ENCODE assay signal across 9 mouse cellular contexts in the genomic region with DNA sequence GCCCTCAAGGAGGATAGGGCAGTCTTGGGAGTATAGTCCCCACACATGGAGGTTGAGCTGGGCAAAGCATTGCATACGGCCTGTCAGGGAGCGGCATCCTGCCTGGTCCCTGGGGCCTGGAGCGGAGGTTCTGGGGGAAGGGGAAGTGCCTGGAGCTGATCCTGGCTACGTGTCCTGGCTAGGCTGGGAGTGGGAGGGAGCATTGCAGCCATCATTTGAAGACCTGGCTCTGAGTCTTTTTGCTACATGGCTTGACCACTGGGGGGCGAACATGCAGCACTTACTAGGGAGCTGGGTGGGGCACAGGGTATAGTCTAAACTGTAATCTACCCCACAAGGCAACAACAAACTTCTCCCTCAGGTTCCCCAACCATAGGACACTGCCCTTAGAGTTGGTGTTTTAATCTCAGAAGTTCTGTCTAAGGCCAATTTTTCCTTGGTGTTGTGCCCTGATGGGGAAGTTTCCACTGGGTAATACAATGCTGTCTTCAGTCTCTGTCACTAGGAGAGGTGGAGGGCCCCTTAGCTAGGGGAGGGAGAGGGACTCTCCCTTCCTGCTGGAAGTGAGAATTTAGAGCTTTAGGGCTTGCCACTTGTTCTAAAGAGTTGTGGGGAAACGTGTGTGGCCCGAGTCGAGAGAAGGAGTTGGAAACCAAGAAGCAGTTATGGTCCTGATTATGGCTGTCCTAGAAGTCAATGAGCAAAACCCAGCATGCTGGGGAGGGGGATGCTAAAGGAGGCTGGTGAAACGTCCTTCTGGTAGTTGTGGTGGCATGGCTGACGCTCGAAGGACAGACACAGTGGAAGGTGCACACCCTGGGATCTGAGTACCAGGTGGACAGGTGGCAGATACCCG. TPM values are rescaled to one million over a fixed set of nuclear protein-coding genes. Genes with fewer than 3 reads are reported as not detected.
DNase-seq lines count a peak whose midpoint lies in the region; ATAC-seq and TF ChIP-seq lines count a peak whose summit lies in the region.
"Had no signal": no experiment of that assay in that cellular context is flagged by ENCODE, and none has a peak within 500 bp of the region (broad histone marks: within the 10 kb centered on the region; RNA-seq: fewer than 3 reads in every experiment).

No protein-coding gene starts in this region.

- WGBS in lung, embryonic 16.5 days: 32% methylated on average over 12 of the region's 12 CpGs

- DNase-seq in CD4-positive, CD25-positive, alpha-beta regulatory T cell, adult 2 months (ENCODE audit: low read depth, low spot score): peak; percentile 88
- DNase-seq in adrenal gland, adult 2 months: peak; percentile 86
- peak; percentile 94 to 96 for DNase-seq in heart, postnatal 10 days
- peak; percentile 90 to 93 for DNase-seq in kidney, postnatal 4 days
- DNase-seq in retina, postnatal 1 day: peak; percentile 72
- DNase-seq in thymus, postnatal 4 days: peak; percentile 94

- H3K27me3 ChIP-seq in lung, embryonic 16.5 days (ENCODE audit: control insufficient read depth, insufficient read depth, low read depth, low read length): no peaks in the 10 kb centered on the region

- peak; percentile 41; the same call in 1 of the 2 replicates for TF ChIP-seq CTCF in embryonic fibroblast, embryonic 13.5 days (IDR thresholded peaks at IDR 0.05; ENCODE audit: borderline replicate concordance, insufficient read depth, low read length)

- H3K9ac ChIP-seq in lung, embryonic 16.5 days (ENCODE audit: low read length): peak overlapping the region; percentile 56
- H3K9ac ChIP-seq: midbrain, embryonic 12.5 days had no signal

- H3K4me2 ChIP-seq in lung, embryonic 16.5 days (ENCODE audit: low read depth, low read length): peak overlapping the region; percentile 66
- H3K4me2 ChIP-seq: midbrain, embryonic 12.5 days had no signal

- peaks cover 31% of the 10 kb centered on the region for H3K4me1 ChIP-seq in embryonic fibroblast, embryonic 13.5 days (ENCODE audit: control insufficient read depth, insufficient read depth, low read length)
- H3K4me1 ChIP-seq in lung, embryonic 16.5 days (replicated peaks; ENCODE audit: control insufficient read depth, insufficient read depth, low read length): peaks cover 61% of the 10 kb centered on the region

- intact Hi-C loops in heart, postnatal 10 days (cut with DNase I): loop anchor here (1.0 to 2.0 kb wide), 2 partner anchors 16 to 89 kb away; no protein-coding TSS in a partner anchor

- peak; percentile 71 for TF ChIP-seq POLR2A in embryonic fibroblast, embryonic 13.5 days (IDR thresholded peaks at IDR 0.05; ENCODE audit: low read depth, low read length)

- H3K36me3 ChIP-seq in lung, embryonic 16.5 days (ENCODE audit: control insufficient read depth, insufficient read depth, low read length): no peaks in the 10 kb centered on the region
- H3K36me3 ChIP-seq: midbrain, embryonic 12.5 days had no signal

- H3K27ac ChIP-seq in embryonic fibroblast, embryonic 13.5 days (ENCODE audit: insufficient read depth, low read length): peak overlapping the region; percentile 95
- H3K27ac ChIP-seq in lung, embryonic 16.5 days (ENCODE audit: low read length): peak overlapping the region; percentile 95
- H3K27ac ChIP-seq: midbrain, embryonic 12.5 days had no signal

- H3K4me3 ChIP-seq in embryonic fibroblast, embryonic 13.5 days (ENCODE audit: insufficient read depth, low read length): peak overlapping the region; percentile 83
- peak overlapping the region; percentile 34 for H3K4me3 ChIP-seq in lung, embryonic 16.5 days (ENCODE audit: low read length)
- H3K4me3 ChIP-seq: midbrain, embryonic 12.5 days had no signal

- no peaks in the 10 kb centered on the region for H3K9me3 ChIP-seq in lung, embryonic 16.5 days (ENCODE audit: control insufficient read depth, low read length)
- H3K9me3 ChIP-seq: midbrain, embryonic 12.5 days had no signal

- peak; percentile 8 for ATAC-seq in lung, embryonic 16.5 days (ENCODE audit: low read depth)

RNA-seq across cellular contexts. Expression of a gene that starts 3.9 kb away (rescaled TPM):
- 100 to 1,000 TPM in 1 of 2 experiments, 10 to 100 TPM in 1; 91.1 to 152 TPM for total RNA-seq in adrenal gland, adult 2 months (2021)
- polyA plus RNA-seq in adrenal gland, adult 2 months (2012; rRNA removed): 5.4 and 7.4 TPM in 2 replicates
- 559 and 687 TPM in 2 replicates for polyA plus RNA-seq in embryonic fibroblast, embryonic 13.5 days (2011; ENCODE audit: insufficient read length, low read depth, missing spikeins)
- total RNA-seq in heart, postnatal 10 days (2021): 100 to 1,000 TPM; 348 to 380 TPM
- polyA plus RNA-seq in lung, embryonic 16.5 days (2015; fragmentation: Nextera tagmentation; extraction: Ambion mirVana): 30.5 and 31.0 TPM in 2 replicates

RNA-seq across cellular contexts. Expression of a gene that starts 26.2 kb away (rescaled TPM):
- 100 to 1,000 TPM; 331 to 355 TPM for total RNA-seq in adrenal gland, adult 2 months (2021)
- polyA plus RNA-seq in adrenal gland, adult 2 months (2012; rRNA removed): 63.8 and 90.8 TPM in 2 replicates
- polyA plus RNA-seq in embryonic fibroblast, embryonic 13.5 days (2011; ENCODE audit: insufficient read length, low read depth, missing spikeins): 882 and 905 TPM in 2 replicates
- 100 to 1,000 TPM; 283 to 289 TPM for total RNA-seq in heart, postnatal 10 days (2021)
- 366 TPM in 2 replicates for polyA plus RNA-seq in lung, embryonic 16.5 days (2015; fragmentation: Nextera tagmentation; extraction: Ambion mirVana)

RNA-seq across cellular contexts. Expression of a gene that starts 39.4 kb away (rescaled TPM):
- total RNA-seq in adrenal gland, adult 2 months (2021): 10 to 100 TPM; 19.6 to 23.9 TPM
- 16.3 and 22.4 TPM in 2 replicates for polyA plus RNA-seq in adrenal gland, adult 2 months (2012; rRNA removed)
- 16.8 and 19.7 TPM in 2 replicates for polyA plus RNA-seq in embryonic fibroblast, embryonic 13.5 days (2011; ENCODE audit: insufficient read length, low read depth, missing spikeins)
- 10 to 100 TPM in 1 of 2 experiments, 1 to 10 TPM in 1; 8.5 to 10.4 TPM for total RNA-seq in heart, postnatal 10 days (2021)
- polyA plus RNA-seq in lung, embryonic 16.5 days (2015; fragmentation: Nextera tagmentation; extraction: Ambion mirVana): 27.5 and 28.9 TPM in 2 replicates

RNA-seq across cellular contexts. Expression of a gene that starts 51.3 kb away (rescaled TPM):
- total RNA-seq in adrenal gland, adult 2 months (2021): 10 to 100 TPM; 81.8 to 86.1 TPM
- 15.9 and 20.6 TPM in 2 replicates for polyA plus RNA-seq in adrenal gland, adult 2 months (2012; rRNA removed)
- 101 and 102 TPM in 2 replicates for polyA plus RNA-seq in embryonic fibroblast, embryonic 13.5 days (2011; ENCODE audit: insufficient read length, low read depth, missing spikeins)
- 10 to 100 TPM; 54.4 to 59.5 TPM for total RNA-seq in heart, postnatal 10 days (2021)
- 149 and 164 TPM in 2 replicates for polyA plus RNA-seq in lung, embryonic 16.5 days (2015; fragmentation: Nextera tagmentation; extraction: Ambion mirVana)

Comparison
In these comparisons a context has a peak if more than half of its experiments do, and no peak if none do; other contexts are left out.
1. Peak in every context shown above with its lines: DNase-seq, ATAC-seq, H3K4me3 ChIP-seq and H3K27ac ChIP-seq.
2. RNA of a gene that starts 3.9 kb away (polyA plus RNA-seq): 559 to 687 TPM in embryonic fibroblast, embryonic 13.5 days; 30.5 to 31.0 TPM in lung, embryonic 16.5 days and 5.4 to 7.4 TPM in adrenal gland, adult 2 months; every median in the first group is over 10 times any median in the second.